Mouse (Mus musculus): Measurements from ENCODE around the gene Fbxo6. TPM values are rescaled to one million over a fixed set of nuclear protein-coding genes. Genes with fewer than 3 reads are reported as not detected.

Fbxo6 gene
- polyA plus RNA-seq, 1 experiment from 2014 or later, result 16.0 TPM

GRCm38 (mm10) chr4:148098666-148099065 is 53.3 kb downstream of the Fbxo6 start:
- 66% methylated on average over 3 of the region's 3 CpGs for WGBS
- no peaks in the 10 kb centered on the region for H3K9me3 ChIP-seq
- no peak overlapping the region for H3K9ac ChIP-seq
- H3K36me3 ChIP-seq, result no peaks in the 10 kb centered on the region
- no peak overlapping the region for H3K27ac ChIP-seq
- no peak for ATAC-seq
- no peak overlapping the region for H3K4me2 ChIP-seq (replicated peaks)
- no peaks in the 10 kb centered on the region; the same call in 1 of the 2 replicates for H3K27me3 ChIP-seq (replicated peaks)
- H3K4me1 ChIP-seq (replicated peaks), result peaks cover 8% of the 10 kb centered on the region; the same call in 1 of the 2 replicates
- no peak overlapping the region for H3K4me3 ChIP-seq (replicated peaks)

GRCm38 (mm10) chr4:148097936-148098335 is 54.0 kb downstream of the Fbxo6 start:
- no peaks in the 10 kb centered on the region for H3K36me3 ChIP-seq
- no peak for ATAC-seq
- H3K27ac ChIP-seq, result no peak overlapping the region
- H3K4me3 ChIP-seq (replicated peaks), result no peak overlapping the region
- H3K9ac ChIP-seq, result no peak overlapping the region
- H3K4me1 ChIP-seq (replicated peaks), result peaks cover 8% of the 10 kb centered on the region; the same call in 1 of the 2 replicates
- H3K4me2 ChIP-seq (replicated peaks), result no peak overlapping the region
- no peaks in the 10 kb centered on the region; the same call in 1 of the 2 replicates for H3K27me3 ChIP-seq (replicated peaks)
- 94% methylated on average over 2 of the region's 2 CpGs for WGBS
- no peaks in the 10 kb centered on the region for H3K9me3 ChIP-seq

Other genes starting within 250 kb of the Fbxo6 start
- 42.4 and 42.5 TPM in 2 replicates for gene Mfn2, start 247.4 kb downstream of the Fbxo6 start, polyA plus RNA-seq (2015; fragmentation: Nextera tagmentation; extraction: Ambion mirVana)
- 38.0 and 38.8 TPM in 2 replicates for gene Plod1, start 215.4 kb downstream of the Fbxo6 start, polyA plus RNA-seq (2015; fragmentation: Nextera tagmentation; extraction: Ambion mirVana)
- 17.5 and 18.4 TPM in 2 replicates for gene 2510039O18Rik, start 211.2 kb downstream of the Fbxo6 start, polyA plus RNA-seq (2015; fragmentation: Nextera tagmentation; extraction: Ambion mirVana)
- not detected in 2 replicates for gene Nppb, start 166.4 kb downstream of the Fbxo6 start, polyA plus RNA-seq (2015; fragmentation: Nextera tagmentation; extraction: Ambion mirVana)
- 0.21 TPM in 1 of 2 replicates, not detected in the other for gene Nppa, start 151.4 kb downstream of the Fbxo6 start, polyA plus RNA-seq (2015; fragmentation: Nextera tagmentation; extraction: Ambion mirVana)
- gene Clcn6, start 113.3 kb downstream of the Fbxo6 start, polyA plus RNA-seq (2015; fragmentation: Nextera tagmentation; extraction: Ambion mirVana), result 4.7 and 4.9 TPM in 2 replicates
- 18.4 TPM in 2 replicates for gene Mthfr, start 113.1 kb downstream of the Fbxo6 start, polyA plus RNA-seq (2015; fragmentation: Nextera tagmentation; extraction: Ambion mirVana)
- gene Agtrap, start 64.1 kb downstream of the Fbxo6 start, polyA plus RNA-seq (2015; fragmentation: Nextera tagmentation; extraction: Ambion mirVana), result 15.1 and 16.7 TPM in 2 replicates
- gene Mad2l2, start 21.8 kb downstream of the Fbxo6 start, polyA plus RNA-seq (2015; fragmentation: Nextera tagmentation; extraction: Ambion mirVana), result 32.9 and 33.9 TPM in 2 replicates
- 0.15 and 0.24 TPM in 2 replicates for gene Draxin, start 21.4 kb downstream of the Fbxo6 start, polyA plus RNA-seq (2015; fragmentation: Nextera tagmentation; extraction: Ambion mirVana)
- gene Fbxo44, start 8.3 kb upstream of the Fbxo6 start, polyA plus RNA-seq (2015; fragmentation: Nextera tagmentation; extraction: Ambion mirVana), result 6.8 and 7.2 TPM in 2 replicates
- 0.51 and 0.58 TPM in 2 replicates for gene Fbxo2, start 8.5 kb upstream of the Fbxo6 start, polyA plus RNA-seq (2015; fragmentation: Nextera tagmentation; extraction: Ambion mirVana)
- gene Disp3, start 135.8 kb upstream of the Fbxo6 start, polyA plus RNA-seq (2015; fragmentation: Nextera tagmentation; extraction: Ambion mirVana), result 0.11 and 0.21 TPM in 2 replicates

All from intestine, embryonic 15.5 days (tissue).